Mouse (Mus musculus) v-Abl transformed pro-B cells (cell line): Measurements from ENCODE around the gene Fgf18.

Experiments
- in situ Hi-C, 2 experiments: fragments of 400-800 bp; cut with MboI; formaldehyde crosslinking; loops; one replicate each; pipeline ENCODE4 v1.15.1; 2025; ENCODE audit not compliant: unreplicated experiment in 2 of 2

Fgf18 gene

DNA sequence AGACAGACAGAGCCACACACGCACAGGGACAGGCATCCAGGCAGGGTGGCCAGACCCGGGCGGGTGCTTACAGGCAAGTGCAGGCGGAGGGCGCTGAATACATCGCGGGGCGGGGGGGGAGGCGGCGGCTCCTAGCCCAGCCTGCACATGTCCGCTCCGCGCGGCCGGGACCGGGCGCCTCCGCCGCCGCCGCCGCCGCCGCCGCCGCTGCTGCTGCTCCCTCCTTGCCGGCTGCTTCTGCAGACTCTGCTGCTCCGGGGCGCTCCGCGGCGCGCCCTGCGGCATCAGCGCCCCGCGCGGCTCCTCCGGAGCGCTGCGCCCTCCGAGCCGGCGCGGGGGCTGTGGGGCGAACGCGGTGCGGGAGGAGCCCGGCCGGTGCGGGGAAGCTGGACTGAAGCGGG lies at the start of gene Fgf18:
Gene Fgf18, minus strand, starts transcription at position 230 of the 401 bp plus-strand sequence.
- in situ Hi-C loops = loop anchor here in 1 of 2 experiments (25.0 kb wide), 2 partner anchors 685 to 1485 kb away; partner anchors contain the start of genes Bod1 and Ubtd2

DNA sequence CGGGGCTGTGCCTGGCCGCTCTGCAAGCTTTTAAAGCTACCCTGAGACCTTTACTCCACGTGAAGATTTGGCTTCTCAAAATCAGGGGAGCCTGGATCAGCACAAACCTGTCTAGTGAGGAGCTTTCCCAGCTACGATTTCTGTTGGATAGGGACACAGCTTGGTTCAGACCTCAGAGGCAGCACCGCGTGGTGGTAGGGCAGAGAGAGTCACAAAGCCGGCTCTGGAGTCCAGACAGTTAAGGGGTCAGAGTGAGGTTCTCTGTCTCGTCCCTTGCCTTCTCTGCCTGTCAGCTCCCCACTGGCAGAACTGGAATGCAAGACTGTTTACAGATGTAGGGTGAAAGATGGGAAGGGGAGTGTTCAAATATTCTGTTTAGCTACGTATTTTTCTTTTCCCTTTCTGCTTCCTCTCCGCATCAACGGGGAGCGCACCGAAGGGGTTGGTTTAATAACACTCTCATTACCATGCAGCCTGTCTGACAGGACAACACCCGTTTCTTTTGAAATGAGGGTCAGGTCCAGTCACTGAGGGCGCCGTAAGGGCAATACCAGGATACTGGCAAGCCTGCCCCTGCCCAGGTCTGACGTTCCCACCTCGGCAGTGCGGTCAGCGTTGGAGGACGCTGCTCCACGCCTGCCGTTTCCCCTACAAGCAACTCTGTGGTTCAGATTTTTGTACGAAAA lies 49.4 kb upstream of the Fgf18 start:
- in situ Hi-C loops = loop anchor here in 1 of 2 experiments (25.0 kb wide), 1 partner anchor 516 kb away; no protein-coding TSS in a partner anchor

DNA sequence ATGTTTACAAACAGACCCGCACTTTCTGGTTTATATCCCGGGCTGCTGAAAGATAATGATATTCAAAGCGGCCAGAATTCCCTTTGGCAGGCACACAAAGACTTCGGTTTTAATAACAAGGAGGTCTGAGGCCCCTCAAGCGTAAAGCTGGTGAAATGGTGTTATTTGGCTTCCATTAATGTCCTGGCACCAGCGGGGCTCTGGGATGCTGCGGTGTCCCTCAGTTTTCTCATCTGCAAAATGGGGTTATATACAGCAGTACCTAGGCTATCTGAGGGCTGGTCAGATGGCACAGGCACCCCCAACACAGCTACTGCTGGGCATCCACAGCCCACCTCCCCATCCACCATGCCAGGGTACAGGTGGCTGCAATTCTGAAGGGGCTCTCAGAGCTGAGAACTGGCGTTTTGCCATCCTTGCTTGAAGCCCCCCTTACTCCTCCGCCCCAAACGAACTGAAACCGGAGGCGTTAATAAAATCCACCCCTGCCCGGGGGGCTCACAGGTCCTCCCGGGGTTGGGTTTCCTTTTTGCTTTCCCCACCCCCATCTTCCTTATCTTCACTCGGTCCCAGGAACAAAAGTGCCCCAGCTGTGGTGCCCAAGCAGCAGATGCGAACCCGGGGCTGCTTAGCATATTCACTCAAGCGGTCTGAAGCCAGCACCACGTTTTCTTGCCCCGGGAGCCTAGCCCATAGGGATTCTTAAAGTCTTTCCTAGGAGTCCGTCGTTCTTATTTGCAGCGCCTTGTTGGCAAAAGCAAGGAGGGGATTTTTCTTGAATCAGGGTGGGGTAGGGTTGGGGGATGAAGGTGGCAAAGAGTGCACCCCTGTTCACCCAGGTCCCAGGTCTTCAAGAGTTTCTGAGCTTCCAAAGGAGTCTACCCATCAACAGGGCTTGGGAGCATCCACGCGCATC lies 48.6 kb upstream of the Fgf18 start:
- in situ Hi-C loops = loop anchor here in 1 of 2 experiments (25.0 kb wide), 1 partner anchor 517 kb away; no protein-coding TSS in a partner anchor

DNA sequence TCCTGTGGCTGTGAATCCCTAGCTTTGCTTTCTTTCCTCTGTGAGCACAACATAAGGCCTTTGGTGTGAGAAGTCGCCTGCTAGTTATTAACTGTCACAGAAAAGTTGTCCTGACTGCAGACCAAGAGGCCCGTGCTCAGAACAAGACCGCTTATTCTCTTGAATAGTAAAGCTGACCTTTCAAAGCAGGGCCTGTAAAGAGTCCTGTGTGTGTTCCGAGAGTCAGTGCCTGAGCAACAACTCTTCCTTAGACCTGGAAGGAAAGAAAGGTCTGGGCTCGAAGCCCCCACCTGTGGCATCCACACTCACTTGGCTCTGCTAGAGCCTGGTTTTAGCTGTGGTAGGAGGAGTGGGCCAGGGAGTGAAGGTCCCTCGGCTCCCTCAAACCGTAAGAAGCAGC lies 47.9 kb upstream of the Fgf18 start:
- in situ Hi-C loops = loop anchor here in 1 of 2 experiments (25.0 kb wide), 1 partner anchor 517 kb away; no protein-coding TSS in a partner anchor

DNA sequence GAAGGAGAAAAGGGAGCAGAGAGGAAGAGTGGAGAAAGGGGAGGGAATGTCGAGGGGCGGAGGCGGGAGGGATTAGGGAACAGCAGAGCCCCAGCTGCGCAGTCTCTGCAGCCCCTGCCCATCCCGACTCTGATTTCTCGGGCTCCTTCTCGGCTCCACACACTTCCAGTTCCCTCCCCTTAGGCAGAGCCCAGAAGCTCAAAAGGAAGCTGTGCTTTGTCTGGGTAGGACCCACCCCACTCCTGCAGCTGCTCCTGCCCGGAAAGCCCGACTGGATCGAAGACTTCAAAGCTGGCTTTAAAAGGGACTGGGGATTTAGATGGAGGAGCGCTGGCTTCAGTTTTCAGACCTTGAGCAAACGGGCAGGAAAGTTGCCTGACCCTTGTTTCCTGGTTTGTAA lies 46.5 kb upstream of the Fgf18 start:
- in situ Hi-C loops = loop anchor here in 1 of 2 experiments (25.0 kb wide), 1 partner anchor 519 kb away; no protein-coding TSS in a partner anchor

- in situ Hi-C loops = loop anchor here in 1 of 2 experiments (25.0 kb wide), 1 partner anchor 530 kb away; no protein-coding TSS in a partner anchor
Measured at GRCm38 (mm10) chr11:33181804-33182203, 34.6 kb upstream of the Fgf18 start.

- in situ Hi-C loops = loop anchor here in 1 of 2 experiments (25.0 kb wide), 1 partner anchor 532 kb away; no protein-coding TSS in a partner anchor
Measured at GRCm38 (mm10) chr11:33180701-33181116, 33.5 kb upstream of the Fgf18 start.

DNA sequence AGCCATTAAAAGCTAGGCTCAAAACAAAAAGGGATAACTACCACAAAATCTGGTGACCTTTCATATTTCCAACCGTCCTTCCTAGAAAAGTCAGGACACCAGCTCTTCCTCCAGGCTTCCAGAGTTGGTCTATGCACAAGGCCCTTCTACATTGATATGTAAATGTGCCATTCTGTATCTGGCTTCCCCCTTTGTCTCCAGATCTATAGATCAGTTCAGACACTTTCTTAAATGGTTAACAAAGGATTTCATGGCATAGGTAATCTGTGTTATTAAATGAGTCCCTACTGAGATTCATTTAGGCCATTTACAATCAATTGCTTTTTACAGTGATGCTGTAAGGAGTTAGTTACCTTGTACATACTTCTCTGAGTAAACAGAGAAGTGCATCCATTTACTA lies 32.6 kb upstream of the Fgf18 start:
- in situ Hi-C loops = loop anchor here in 1 of 2 experiments (5.0 to 25.0 kb wide), 4 partner anchors 432 to 1035 kb away; no protein-coding TSS in a partner anchor

DNA sequence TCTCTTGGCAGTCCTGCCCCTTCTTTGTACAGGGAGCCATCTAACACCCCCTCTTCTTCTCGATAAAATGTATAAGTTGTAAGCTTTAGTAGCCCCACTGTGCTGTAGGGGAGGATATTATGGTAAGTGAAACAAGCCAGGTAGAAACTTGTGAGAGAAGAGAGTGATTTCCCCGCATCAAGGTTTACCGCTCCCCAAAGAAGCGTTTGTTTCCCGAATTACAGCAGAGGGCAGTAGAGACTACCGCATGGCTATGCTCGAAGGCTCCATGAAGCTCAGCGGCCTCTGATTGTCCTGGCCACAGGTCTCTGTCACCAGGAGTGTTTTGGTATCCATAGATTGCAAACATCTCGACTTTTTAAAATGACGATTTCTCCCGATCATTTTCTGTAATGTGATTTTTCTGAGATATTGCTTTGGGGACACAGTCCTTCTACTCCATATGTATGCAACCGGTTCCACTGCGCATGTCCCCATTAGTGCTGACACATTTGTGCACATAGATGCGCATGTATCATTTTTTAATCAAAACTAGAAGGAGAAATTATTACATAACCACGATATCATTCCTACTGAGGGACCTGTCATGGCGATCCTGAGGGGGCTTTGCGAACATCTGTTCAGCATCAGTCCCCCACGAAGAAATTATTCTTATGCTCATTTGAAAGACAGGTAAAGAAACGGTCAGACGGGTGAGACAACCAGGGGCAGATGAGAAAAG lies 29.5 kb upstream of the Fgf18 start:
- in situ Hi-C loops = loop anchor here in 1 of 2 experiments (5.0 to 25.0 kb wide), 4 partner anchors 436 to 1038 kb away; no protein-coding TSS in a partner anchor

GRCm38 (mm10) chr11:33175768-33176167 lies 28.6 kb upstream of the Fgf18 start:
- in situ Hi-C loops = loop anchor here in 1 of 2 experiments (5.0 to 25.0 kb wide), 4 partner anchors 437 to 1039 kb away; no protein-coding TSS in a partner anchor

GRCm38 (mm10) chr11:33170489-33170888 lies 23.3 kb upstream of the Fgf18 start:
- in situ Hi-C loops = loop anchor here (10.0 to 25.0 kb wide), 6 partner anchors 533 to 1667 kb away; partner anchors contain the start of genes Bod1 (in 1 of the 2), Fbxw11 (in 1 of the 2) and Spdl1 (in 1 of the 2)

- in situ Hi-C loops = loop anchor here (5.0 to 25.0 kb wide), 7 partner anchors 526 to 1674 kb away; partner anchors contain the start of genes Il9r (in 2 of the 2), Snrnp25 (in 2 of the 2), Bod1 (in 1 of the 2) and Fbxw11 (in 1 of the 2)
Measured at GRCm38 (mm10) chr11:33162998-33163506, 15.9 kb upstream of the Fgf18 start, which contains the start of gene Npm1. Gene Npm1 (minus strand): TSS chr11:33163206.

GRCm38 (mm10) chr11:33162211-33162997 lies 15.2 kb upstream of the Fgf18 start:
- in situ Hi-C loops = loop anchor here (5.0 to 25.0 kb wide), 7 partner anchors 525 to 1675 kb away; partner anchors contain the start of genes Il9r (in 2 of the 2), Snrnp25 (in 2 of the 2), Bod1 (in 1 of the 2) and Fbxw11 (in 1 of the 2)

DNA sequence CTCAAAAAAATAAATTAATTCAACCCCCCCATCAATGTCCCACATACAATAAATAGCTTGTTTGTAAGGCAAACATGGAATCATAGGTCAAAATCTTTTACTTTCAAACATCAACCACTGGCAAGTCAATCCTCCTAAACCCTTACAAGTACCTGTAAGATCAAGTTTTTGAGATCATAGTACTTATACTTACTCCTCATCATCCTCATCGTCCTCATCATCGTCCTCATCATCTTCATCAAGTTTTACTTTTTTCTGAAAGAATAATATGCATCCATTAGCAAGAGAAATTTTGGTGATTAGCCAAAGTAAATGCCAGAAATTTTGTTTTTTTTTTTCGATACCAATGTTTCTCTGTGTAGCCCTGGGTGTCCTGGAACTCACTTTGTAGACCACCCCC lies 12.5 kb upstream of the Fgf18 start:
- in situ Hi-C loops = loop anchor here (5.0 to 25.0 kb wide), 9 partner anchors 442 to 1678 kb away; partner anchors contain the start of genes Il9r (in 2 of the 2), Snrnp25 (in 2 of the 2), Bod1 (in 1 of the 2) and Fbxw11 (in 1 of the 2)

DNA sequence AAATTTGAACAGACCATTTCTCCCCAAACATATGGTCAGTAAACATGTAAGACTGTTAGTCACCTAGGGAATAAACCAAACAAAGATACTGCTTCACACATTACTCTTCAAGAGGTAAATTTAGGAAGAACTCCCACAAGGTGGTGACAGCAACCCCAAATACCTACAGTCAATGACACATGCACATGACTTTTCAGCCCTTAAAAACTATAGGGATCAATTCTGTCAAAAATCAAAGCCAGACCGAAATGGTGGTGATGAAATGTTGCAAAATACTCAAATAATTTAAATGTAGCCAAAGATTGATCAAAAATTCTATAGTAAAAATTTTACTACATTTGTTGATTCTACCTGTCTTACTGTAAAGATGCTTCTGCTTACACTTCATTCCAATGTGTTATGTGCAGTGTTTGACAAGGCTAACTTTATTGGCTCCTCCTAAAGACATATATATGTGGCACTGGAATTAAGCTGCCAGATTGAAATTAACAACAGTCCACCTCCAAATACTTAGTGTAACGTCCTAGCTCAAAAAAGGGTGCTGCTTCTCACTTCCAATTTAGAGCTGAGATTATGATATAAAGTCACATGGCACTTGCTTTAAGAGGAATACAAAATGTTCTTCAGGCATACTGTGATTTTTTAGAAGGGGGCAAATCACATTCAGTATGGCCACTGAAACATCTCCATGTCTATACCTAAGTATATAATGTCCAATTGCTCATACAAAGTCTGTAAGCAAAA lies 10.4 kb upstream of the Fgf18 start:
- in situ Hi-C loops = loop anchor here (5.0 to 25.0 kb wide), 6 partner anchors 440 to 1680 kb away; partner anchors contain the start of genes Bod1 (in 1 of the 2), Fbxw11 (in 1 of the 2) and Spdl1 (in 1 of the 2)

DNA sequence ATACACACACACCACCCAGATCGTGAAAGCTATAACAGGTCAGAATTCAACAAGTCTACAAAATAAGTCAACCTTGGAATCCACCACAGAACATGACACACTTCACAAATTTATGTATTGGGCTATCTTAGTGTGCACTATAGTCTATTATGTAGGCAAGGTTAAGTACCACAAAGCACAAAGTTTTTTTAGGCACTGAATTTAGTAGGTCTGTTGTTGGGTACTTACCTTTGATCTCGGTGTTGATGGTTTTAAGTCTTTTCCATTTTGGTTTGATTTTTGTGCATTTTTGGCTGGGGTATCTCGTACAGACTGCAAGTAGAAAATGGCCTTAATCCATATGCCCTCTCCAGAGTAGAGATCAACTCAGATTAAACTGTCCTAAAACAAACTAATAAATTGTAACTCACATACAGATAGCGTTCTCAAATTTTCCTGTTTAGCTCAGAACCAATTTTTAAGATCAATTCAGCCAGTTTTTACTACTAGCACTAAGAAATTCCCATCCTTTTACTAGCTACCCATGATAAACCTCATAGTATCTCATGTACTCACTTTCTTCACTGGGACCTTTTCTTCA lies 9.3 kb upstream of the Fgf18 start:
- in situ Hi-C loops = loop anchor here (5.0 to 25.0 kb wide), 6 partner anchors 439 to 1681 kb away; partner anchors contain the start of genes Bod1 (in 1 of the 2), Fbxw11 (in 1 of the 2) and Spdl1 (in 1 of the 2)

DNA sequence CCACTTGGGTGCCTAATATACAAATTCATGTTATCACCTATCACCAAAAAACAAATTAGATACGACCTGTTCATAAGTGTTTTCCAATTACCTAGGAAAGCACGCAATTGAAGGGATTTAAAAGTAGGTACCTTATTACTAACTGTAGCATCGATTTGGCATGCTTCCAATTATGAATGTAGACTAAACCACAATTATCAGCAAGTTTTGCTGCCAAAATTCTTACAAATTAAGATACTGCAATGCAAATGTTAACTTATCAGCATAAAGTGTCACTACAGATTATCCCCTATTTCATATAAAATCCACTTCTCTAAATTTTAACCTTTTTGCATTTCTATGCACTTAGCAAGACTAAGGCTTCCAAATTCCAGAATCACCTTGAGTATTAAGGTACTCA lies 7.3 kb upstream of the Fgf18 start:
- in situ Hi-C loops = loop anchor here (10.0 to 25.0 kb wide), 5 partner anchors 517 to 1683 kb away; partner anchors contain the start of genes Bod1 (in 1 of the 2), Fbxw11 (in 1 of the 2) and Spdl1 (in 1 of the 2)
